In the genomic region with DNA sequence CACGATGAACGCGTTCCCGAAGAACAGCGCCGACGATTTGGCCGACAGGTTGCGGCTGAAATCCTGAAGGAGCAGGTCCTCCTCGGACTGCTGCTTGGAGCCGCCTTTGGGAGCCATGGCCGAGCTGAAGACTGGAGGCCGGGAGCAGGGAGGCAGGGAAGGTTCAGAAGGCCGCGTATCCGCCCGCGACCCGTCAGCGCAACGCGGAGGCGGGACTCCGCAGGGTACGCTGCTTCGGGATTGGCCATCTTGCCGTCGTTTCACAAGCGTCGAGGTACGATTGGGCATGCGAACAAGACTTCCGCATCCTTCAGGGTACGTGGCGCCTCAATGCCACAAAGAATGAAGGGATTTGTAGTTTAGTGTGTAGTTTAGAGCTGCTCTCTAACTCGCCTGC, we compare ENCODE assay signal across 8 mouse cellular contexts. TPM values are rescaled to one million over a fixed set of nuclear protein-coding genes. Genes with fewer than 3 reads are reported as not detected.
DNase-seq lines count a peak whose midpoint lies in the region; ATAC-seq and TF ChIP-seq lines count a peak whose summit lies in the region.

Ssr3 (minus strand) TSS at position 203 of the 397 bp plus-strand sequence.

- TF ChIP-seq EP300 in heart, adult 2 months (IDR thresholded peaks at IDR 0.05; ENCODE audit: insufficient read depth, low read depth, low read length): no peak

- no peaks in the 10 kb centered on the region for H3K9me3 ChIP-seq in embryonic facial prominence, embryonic 14.5 days (ENCODE audit: control insufficient read depth, low read length)
- no peaks in the 10 kb centered on the region for H3K9me3 ChIP-seq in limb, embryonic 13.5 days
- no peaks in the 10 kb centered on the region for H3K9me3 ChIP-seq in midbrain, embryonic 16.5 days (replicated peaks; ENCODE audit: control insufficient read depth, low read length, poor library complexity, severe bottlenecking)

- peak; percentile 100 for ATAC-seq in embryonic facial prominence, embryonic 14.5 days (ENCODE audit: low read depth)
- ATAC-seq in limb, embryonic 13.5 days (ENCODE audit: low FRiP score, low read depth): peak; percentile 98
- peak; percentile 100 for ATAC-seq in midbrain, embryonic 16.5 days

- H3K4me2 ChIP-seq in embryonic facial prominence, embryonic 14.5 days (ENCODE audit: low read depth, low read length): peak within 1 kb of the TSS; percentile 61
- H3K4me2 ChIP-seq in limb, embryonic 13.5 days (replicated peaks): peak within 1 kb of the TSS; percentile 88
- peak within 1 kb of the TSS; percentile 68 for H3K4me2 ChIP-seq in midbrain, embryonic 16.5 days (ENCODE audit: low read length)

- H3K4me3 ChIP-seq in embryonic facial prominence, embryonic 14.5 days (ENCODE audit: low read depth, low read length): peak within 1 kb of the TSS; percentile 88
- peak within 1 kb of the TSS; percentile 68 for H3K4me3 ChIP-seq in heart, adult 2 months
- H3K4me3 ChIP-seq in limb, embryonic 13.5 days: peak within 1 kb of the TSS; percentile 87
- H3K4me3 ChIP-seq in midbrain, embryonic 16.5 days (ENCODE audit: low read depth, low read length): peak within 1 kb of the TSS; percentile 63

- peak within 1 kb of the TSS; percentile 94 for H3K27ac ChIP-seq in embryonic facial prominence, embryonic 14.5 days (replicated peaks; ENCODE audit: low read depth, low read length)
- H3K27ac ChIP-seq in heart, adult 2 months: peak within 1 kb of the TSS; percentile 79
- H3K27ac ChIP-seq in limb, embryonic 13.5 days: peak within 1 kb of the TSS; percentile 93
- peak within 1 kb of the TSS; percentile 78 for H3K27ac ChIP-seq in midbrain, embryonic 16.5 days (ENCODE audit: low read length)

- intact Hi-C loops in heart, adult 2 months (cut with DNase I): loop anchor here (5.0 kb wide), 2 partner anchors 135 to 540 kb away; partner anchors contain the start of gene Tiparp

- peaks cover 12% of the 10 kb centered on the region; the same call in 1 of the 2 replicates for H3K4me1 ChIP-seq in embryonic facial prominence, embryonic 14.5 days (ENCODE audit: control insufficient read depth, insufficient read depth, low read length)
- H3K4me1 ChIP-seq in heart, adult 2 months (ENCODE audit: control insufficient read depth, insufficient read depth, low read length): no peaks in the 10 kb centered on the region
- H3K4me1 ChIP-seq in limb, embryonic 13.5 days: peaks cover 20% of the 10 kb centered on the region
- peaks cover 17% of the 10 kb centered on the region for H3K4me1 ChIP-seq in midbrain, embryonic 16.5 days (ENCODE audit: control insufficient read depth, insufficient read depth, low read length)

- peak; percentile 98 for DNase-seq in 3T3-L1 (ENCODE audit: low read depth, low spot score)
- peak; percentile 85 to 88 for DNase-seq in adrenal gland, postnatal 4 days (ENCODE audit: low spot score in 2 of 2)
- DNase-seq in embryonic facial prominence, embryonic 14.5 days (ENCODE audit: low spot score): peak; percentile 99
- DNase-seq in heart, adult 2 months: peak; percentile 95 to 98
- peak; percentile 98 for DNase-seq in kidney, adult 8-10 months
- DNase-seq in spleen, postnatal 10 days (ENCODE audit: low spot score in 2 of 2): peak; percentile 90 to 95

- WGBS in embryonic facial prominence, embryonic 14.5 days: 0% methylated on average over 36 of the region's 36 CpGs
- under 1% methylated on average over 36 of the region's 36 CpGs for whole genome bisulfite sequencing in heart, adult 2 months
- under 1% methylated on average over 36 of the region's 36 CpGs for WGBS in limb, embryonic 13.5 days
- WGBS in midbrain, embryonic 16.5 days: 0% methylated on average over 36 of the region's 36 CpGs

- no peaks in the 10 kb centered on the region for H3K27me3 ChIP-seq in embryonic facial prominence, embryonic 14.5 days (replicated peaks; ENCODE audit: control insufficient read depth, insufficient read depth, low read length)
- H3K27me3 ChIP-seq in heart, adult 2 months (ENCODE audit: control insufficient read depth, insufficient read depth, low read length): no peaks in the 10 kb centered on the region
- no peaks in the 10 kb centered on the region for H3K27me3 ChIP-seq in limb, embryonic 13.5 days
- H3K27me3 ChIP-seq in midbrain, embryonic 16.5 days (ENCODE audit: control insufficient read depth, insufficient read depth, low read depth, low read length): no peaks in the 10 kb centered on the region

- peak within 1 kb of the TSS; percentile 96 for H3K9ac ChIP-seq in embryonic facial prominence, embryonic 14.5 days (ENCODE audit: low read depth, low read length)
- peak within 1 kb of the TSS; percentile 86 for H3K9ac ChIP-seq in heart, adult 2 months (ENCODE audit: low read depth, low read length)
- peak within 1 kb of the TSS; percentile 91 for H3K9ac ChIP-seq in limb, embryonic 13.5 days
- peak within 1 kb of the TSS; percentile 78 for H3K9ac ChIP-seq in midbrain, embryonic 16.5 days (ENCODE audit: low read depth, low read length)

- H3K36me3 ChIP-seq in embryonic facial prominence, embryonic 14.5 days (ENCODE audit: control insufficient read depth, insufficient read depth, low read length): peaks cover 29% of the 10 kb centered on the region
- peaks cover 27% of the 10 kb centered on the region for H3K36me3 ChIP-seq in heart, adult 2 months (ENCODE audit: control insufficient read depth, insufficient read depth, low read length)
- peaks cover 24% of the 10 kb centered on the region for H3K36me3 ChIP-seq in limb, embryonic 13.5 days
- H3K36me3 ChIP-seq in midbrain, embryonic 16.5 days (ENCODE audit: control insufficient read depth, insufficient read depth, low read length): peaks cover 6% of the 10 kb centered on the region

- peak; percentile 92 for TF ChIP-seq POLR2A in heart, adult 2 months (IDR thresholded peaks at IDR 0.05; ENCODE audit: insufficient read depth, low read depth, low read length)

- peaks cover 3% of the 10 kb centered on the region for H3K79me2 ChIP-seq in heart, adult 2 months (replicated peaks; ENCODE audit: control insufficient read depth, insufficient read depth, low read length)

- TF ChIP-seq CTCF in heart, adult 2 months (IDR thresholded peaks at IDR 0.05): 0 out of 2 replicates have a peak, but pooled peaks have one; percentile 6

RNA-seq across cellular contexts. Expression of gene Ssr3, which starts in this region (rescaled TPM):
- 100 to 1,000 TPM; 221 to 230 TPM for total RNA-seq in adrenal gland, postnatal 4 days (2021)
- 337 and 349 TPM in 2 replicates for polyA plus RNA-seq in embryonic facial prominence, embryonic 14.5 days (2014; fragmentation: Nextera tagmentation; extraction: Ambion mirVana)
- 100 to 1,000 TPM; 111 to 120 TPM for total RNA-seq in heart, adult 2 months (2021)
- polyA plus RNA-seq in heart, adult 2 months (2012; rRNA removed): 64.8 and 120 TPM in 2 replicates
- 276 and 291 TPM in 2 replicates for polyA plus RNA-seq in limb, embryonic 13.5 days (2015; fragmentation: Nextera tagmentation; extraction: Ambion mirVana)
- 170 and 172 TPM in 2 replicates for polyA plus RNA-seq in midbrain, embryonic 16.5 days (2015; fragmentation: Nextera tagmentation; extraction: Ambion mirVana)

Comparison
In these comparisons a context has a peak if more than half of its experiments do, and no peak if none do; other contexts are left out.
1. Peak in every context shown above with its lines: DNase-seq, ATAC-seq, H3K4me3 ChIP-seq and H3K27ac ChIP-seq.